Comparison of ENCODE assay signal across 8 mouse cellular contexts in the genomic region with DNA sequence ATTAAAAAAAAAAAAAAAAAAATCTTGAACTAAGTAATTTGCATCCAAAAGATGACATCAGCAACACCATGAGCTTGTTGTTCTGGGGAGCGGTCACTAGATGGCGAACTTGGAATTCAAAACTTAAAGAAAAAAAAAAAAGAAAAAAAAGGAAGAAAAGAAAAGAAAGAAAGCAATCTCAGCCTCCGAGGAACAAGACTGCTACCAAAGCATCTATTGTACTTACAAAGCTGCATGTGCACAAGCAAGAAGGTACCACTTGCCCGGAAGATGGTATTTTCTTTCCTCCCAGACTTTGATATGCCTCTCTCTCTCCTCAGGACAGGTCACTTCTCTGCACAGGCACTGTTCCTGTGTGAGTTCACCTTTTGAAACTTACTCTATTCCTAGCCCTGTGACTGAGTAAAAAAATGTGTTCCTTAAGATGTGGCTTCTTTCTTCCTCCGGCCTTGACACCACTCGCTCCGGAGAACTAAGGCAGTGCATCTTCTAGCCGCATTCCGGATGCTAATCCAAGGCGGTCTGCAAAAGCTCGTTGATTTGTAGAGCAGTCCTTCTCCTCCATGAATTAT.
DNase-seq lines count a peak whose midpoint lies in the region; ATAC-seq and TF ChIP-seq lines count a peak whose summit lies in the region.

No protein-coding gene starts in this region.

- 42% methylated on average over 11 of the region's 11 CpGs for WGBS in heart, embryonic 16.5 days
- WGBS in thymus, adult 2 months, result 55% methylated on average over 11 of the region's 11 CpGs

- no peak for TF ChIP-seq CTCF in thymus, adult 2 months (IDR thresholded peaks at IDR 0.05; ENCODE audit: borderline replicate concordance, control insufficient read depth, extremely low read depth, insufficient read depth, low read length, poor library complexity)

- no peaks in the 10 kb centered on the region for H3K9me3 ChIP-seq in heart, embryonic 16.5 days (replicated peaks; ENCODE audit: control insufficient read depth, low read length)

- H3K27me3 ChIP-seq in heart, embryonic 16.5 days (ENCODE audit: control insufficient read depth, insufficient read depth, low read length), result no peaks in the 10 kb centered on the region
- H3K27me3 ChIP-seq in thymus, adult 2 months (ENCODE audit: control insufficient read depth, insufficient read depth, low read length), result no peaks in the 10 kb centered on the region

- H3K4me2 ChIP-seq in heart, embryonic 16.5 days (ENCODE audit: low read depth, low read length), result peak overlapping the region; percentile 62

- H3K4me1 ChIP-seq in heart, embryonic 16.5 days (ENCODE audit: control insufficient read depth, insufficient read depth, low read length), result 0 out of 2 replicates have a peak, but pooled peaks cover 3% of the 10 kb centered on the region
- H3K4me1 ChIP-seq in thymus, adult 2 months (replicated peaks; ENCODE audit: control insufficient read depth, insufficient read depth, low read length), result no peaks in the 10 kb centered on the region

- peak; percentile 17 for DNase-seq in thymus, postnatal 4 days
- DNase-seq in thymus, postnatal 36 days, result no peak
- DNase-seq in embryo, embryonic 11 days, result peak; percentile 65
- peak; percentile 68 to 69 for DNase-seq in kidney, postnatal 4 days
- peak; percentile 44 for DNase-seq in lung, postnatal 36 days
- DNase-seq in right cerebral cortex, postnatal 25 days, result peak; percentile 10
- DNase-seq in thymus, adult 2 months, result no peak

- peak overlapping the region; percentile 45; the same call in 1 of the 2 replicates for H3K9ac ChIP-seq in heart, embryonic 16.5 days (ENCODE audit: low read length)

- H3K36me3 ChIP-seq in heart, embryonic 16.5 days (ENCODE audit: control insufficient read depth, insufficient read depth), result no peaks in the 10 kb centered on the region
- H3K36me3 ChIP-seq in thymus, adult 2 months (ENCODE audit: control insufficient read depth, insufficient read depth, low read length), result no peaks in the 10 kb centered on the region

- peak overlapping the region; percentile 41 for H3K4me3 ChIP-seq in heart, embryonic 16.5 days (ENCODE audit: low read length)
- H3K4me3 ChIP-seq in thymus, adult 2 months (ENCODE audit: control insufficient read depth, insufficient read depth, low read length), result no peak overlapping the region

- TF ChIP-seq POLR2A in thymus, adult 2 months (IDR thresholded peaks at IDR 0.05; ENCODE audit: control insufficient read depth, extremely low read depth, insufficient read depth, low read length, poor library complexity), result no peak

- H3K27ac ChIP-seq in heart, embryonic 16.5 days (ENCODE audit: low read length), result no peak overlapping the region
- H3K27ac ChIP-seq in thymus, adult 2 months (ENCODE audit: control insufficient read depth, insufficient read depth, low read length), result no peak overlapping the region

- no peak for ATAC-seq in heart, embryonic 16.5 days (replicated peaks; ENCODE audit: extremely low read depth, insufficient read depth, low FRiP score)

Comparison
In these comparisons a context has a peak if more than half of its experiments do, and no peak if none do; other contexts are left out.
1. DNase-seq: peak in thymus, postnatal 4 days (single experiment), embryo, embryonic 11 days (single experiment), kidney, postnatal 4 days (2 of 2), lung, postnatal 36 days (single experiment) and right cerebral cortex, postnatal 25 days (single experiment); none in thymus, postnatal 36 days (0 of 2) and thymus, adult 2 months (single experiment).